Mouse (Mus musculus): ENCODE measurements at regions not wholly inside any gene's neighbourhood (a gene's known extent, or its start where the extent isn't known, plus 50 kb on each side); places are given as distances from the start of the nearest gene placed in this dataset.
A peak's percentile ranks its signal among the peaks of the same experiment; 100 is the strongest.
"Not testable (repeated sequence)": the region's sequence is repeated elsewhere in the genome, so short reads cannot be mapped to it uniquely, and the experiment has no call there.

GRCm38 (mm10) chr17:13432256-13432655 lies 77.9 kb downstream of the Tcp10c start:
- DNase-seq; intact Hi-C loops (cut with DNase I): not testable (repeated sequence)

- intact Hi-C loops (cut with DNase I); DNase-seq: not testable (repeated sequence)
Observed at GRCm38 (mm10) chr17:13434146-13434545, 79.8 kb downstream of the Tcp10c start.

- DNase-seq; intact Hi-C loops (cut with DNase I): not testable (repeated sequence)
Observed at GRCm38 (mm10) chr17:13438790-13439189, 84.4 kb downstream of the Tcp10c start.

GRCm38 (mm10) chr17:13440708-13441530 lies 86.5 kb downstream of the Tcp10c start:
- not testable (repeated sequence) for DNase-seq

GRCm38 (mm10) chr17:13442229-13442628 lies 87.9 kb downstream of the Tcp10c start:
- intact Hi-C loops (cut with DNase I), result not testable (repeated sequence)

More at GRCm38 (mm10) chr17:13440708-13441530, 86.5 kb downstream of the Tcp10c start:
- intact Hi-C loops (cut with DNase I), result not testable (repeated sequence)

GRCm38 (mm10) chr17:13456869-13457600 lies 102.7 kb downstream of the Tcp10c start:
- DNase-seq; intact Hi-C loops (cut with DNase I): not testable (repeated sequence)

More at GRCm38 (mm10) chr17:13442229-13442628, 87.9 kb downstream of the Tcp10c start:
- DNase-seq, result not testable (repeated sequence)

GRCm38 (mm10) chr17:13457942-13458341 lies 103.6 kb downstream of the Tcp10c start:
- DNase-seq; intact Hi-C loops (cut with DNase I): not testable (repeated sequence)

- intact Hi-C loops (cut with DNase I); DNase-seq: not testable (repeated sequence)
Observed at GRCm38 (mm10) chr17:13458814-13459213, 104.4 kb downstream of the Tcp10c start.

GRCm38 (mm10) chr17:13462663-13463062 lies 108.3 kb downstream of the Tcp10c start:
- DNase-seq; intact Hi-C loops (cut with DNase I): not testable (repeated sequence)

GRCm38 (mm10) chr17:13465822-13466221 lies 111.5 kb downstream of the Tcp10c start:
- DNase-seq; intact Hi-C loops (cut with DNase I): not testable (repeated sequence)

GRCm38 (mm10) chr17:13469867-13470380 lies 115.6 kb downstream of the Tcp10c start:
- DNase-seq, result not testable (repeated sequence)
- intact Hi-C loops (cut with DNase I), result loop anchor here (5.0 kb wide), 2 partner anchors 92 to 212 kb away; no protein-coding TSS in a partner anchor

GRCm38 (mm10) chr17:13472460-13473062 lies 118.2 kb downstream of the Tcp10c start:
- intact Hi-C loops (cut with DNase I), result loop anchor here (1.0 to 5.0 kb wide), 5 partner anchors 90 to 358 kb away; partner anchors contain the start of gene Afdn
- DNase-seq, result peak; percentile 69 to 85

- intact Hi-C loops (cut with DNase I), result loop anchor here (5.0 kb wide), 2 partner anchors 88 to 208 kb away; no protein-coding TSS in a partner anchor
- DNase-seq, result peak; percentile 24 to 26
Observed at GRCm38 (mm10) chr17:13474310-13475094, 120.1 kb downstream of the Tcp10c start.

- DNase-seq, result peak in 1 of 2 experiments; percentile 59
- intact Hi-C loops (cut with DNase I), result no loop called here
Observed at GRCm38 (mm10) chr17:13478866-13479571, 124.6 kb downstream of the Tcp10c start.

- intact Hi-C loops (cut with DNase I), result no loop called here
- DNase-seq, result peak in 1 of 2 experiments; percentile 24
Observed at GRCm38 (mm10) chr17:13479572-13480063, 125.2 kb downstream of the Tcp10c start.

- DNase-seq, result no peak
Observed at GRCm38 (mm10) chr17:13481445-13482085, 127.2 kb downstream of the Tcp10c start.

GRCm38 (mm10) chr17:13482136-13482535 lies 127.8 kb downstream of the Tcp10c start:
- DNase-seq, result no peak
- intact Hi-C loops (cut with DNase I), result no loop called here

More at GRCm38 (mm10) chr17:13481445-13482085, 127.2 kb downstream of the Tcp10c start:
- intact Hi-C loops (cut with DNase I), result no loop called here

All from heart, postnatal 14 days (tissue).